Mouse (Mus musculus): ENCODE measurements around the gene Galk1.

The Galk1 gene

DNA sequence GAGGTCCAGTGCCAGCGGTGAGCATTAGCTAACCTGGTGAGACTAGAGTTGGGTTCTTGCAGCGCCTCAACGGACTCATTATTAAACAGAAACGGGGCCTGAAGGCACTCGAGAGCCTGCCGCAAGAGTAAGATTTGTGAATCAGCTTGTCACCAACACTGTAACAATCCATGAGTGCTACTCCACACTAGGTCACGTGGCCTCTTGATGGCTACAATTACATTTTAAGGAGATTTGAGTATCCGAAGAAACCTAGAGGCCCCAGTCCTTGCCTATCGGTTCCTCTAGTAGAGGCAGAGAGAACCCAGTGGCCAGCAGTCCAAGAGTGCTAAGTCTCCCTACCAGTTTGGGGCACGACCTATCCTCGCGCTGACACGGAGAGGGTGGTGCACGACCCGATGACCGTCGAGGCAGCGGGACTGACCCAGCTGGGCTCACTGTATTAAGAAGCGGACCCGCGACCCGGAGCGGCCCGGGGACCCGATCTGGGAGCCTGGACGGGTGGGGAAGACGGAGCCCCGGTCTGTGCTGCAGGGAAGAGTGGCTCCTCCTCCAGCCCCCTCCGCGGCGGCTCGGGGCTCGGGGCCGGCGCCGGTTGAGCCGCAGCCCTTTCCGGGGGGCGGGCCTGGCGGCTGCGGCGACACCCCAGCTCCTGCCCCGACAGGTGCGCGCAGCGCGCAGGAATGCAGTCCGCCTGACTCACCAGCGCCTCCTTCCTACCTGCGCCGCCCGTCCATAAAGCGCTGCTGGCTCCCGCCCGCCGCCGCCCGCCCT lies 38.0 kb downstream of the Galk1 start, which contains the start of gene Itgb4:
TSS of gene Itgb4 (plus strand) at position 401 of the 774 bp plus-strand sequence.
- peak; percentile 90 for DNase-seq

DNA sequence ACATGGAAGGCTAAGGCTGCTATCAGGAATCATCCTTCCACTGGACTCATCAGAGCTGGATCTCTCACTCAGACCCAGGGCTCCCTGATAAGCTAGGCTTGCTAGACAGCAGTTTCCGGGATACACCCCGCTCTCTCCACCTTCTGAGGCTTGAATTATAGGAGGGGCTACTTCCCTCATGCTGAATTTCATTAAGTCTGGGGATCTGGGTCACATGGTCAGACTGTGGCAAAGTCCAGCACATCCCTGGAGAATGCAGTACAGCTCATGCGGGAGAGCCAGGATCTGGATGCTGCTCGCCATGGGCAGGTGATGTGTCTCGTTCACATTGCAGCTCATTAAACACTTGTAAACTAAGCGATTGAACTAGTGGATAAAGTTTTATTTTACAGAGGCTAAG lies 41.5 kb downstream of the Galk1 start:
- no peak for DNase-seq

DNA sequence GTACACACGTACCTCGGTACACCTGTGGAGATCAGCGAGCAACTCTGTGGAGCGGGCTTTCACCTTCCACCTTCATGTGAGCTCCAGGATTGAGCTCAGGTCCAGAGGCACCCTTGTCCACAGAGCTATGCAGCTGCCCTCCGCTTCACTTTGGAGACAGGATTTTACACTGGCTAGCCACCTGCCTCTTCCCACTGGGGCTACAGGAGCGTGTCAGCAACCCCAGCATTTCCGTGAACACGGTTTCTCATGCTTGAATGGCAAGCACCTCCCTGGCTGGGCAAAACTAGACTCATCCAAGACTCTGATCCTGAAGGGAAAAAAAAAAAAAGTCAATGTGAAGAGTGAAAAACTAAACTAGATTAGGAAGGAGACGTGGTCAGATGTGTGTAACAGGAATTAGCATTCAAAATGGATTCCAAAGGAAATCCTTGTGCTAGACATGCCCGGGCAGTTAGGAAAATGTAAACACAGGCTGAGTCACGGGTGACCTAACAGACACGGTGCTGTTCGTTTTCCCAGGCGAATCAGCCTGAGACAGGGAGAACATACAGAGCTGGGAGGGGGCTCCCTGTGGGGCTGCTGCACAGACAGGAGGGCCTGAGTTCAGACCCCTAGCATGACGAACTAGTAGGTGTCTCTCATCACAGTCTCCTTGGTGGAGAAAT lies 42.4 kb downstream of the Galk1 start:
- DNase-seq = no peak

DNA sequence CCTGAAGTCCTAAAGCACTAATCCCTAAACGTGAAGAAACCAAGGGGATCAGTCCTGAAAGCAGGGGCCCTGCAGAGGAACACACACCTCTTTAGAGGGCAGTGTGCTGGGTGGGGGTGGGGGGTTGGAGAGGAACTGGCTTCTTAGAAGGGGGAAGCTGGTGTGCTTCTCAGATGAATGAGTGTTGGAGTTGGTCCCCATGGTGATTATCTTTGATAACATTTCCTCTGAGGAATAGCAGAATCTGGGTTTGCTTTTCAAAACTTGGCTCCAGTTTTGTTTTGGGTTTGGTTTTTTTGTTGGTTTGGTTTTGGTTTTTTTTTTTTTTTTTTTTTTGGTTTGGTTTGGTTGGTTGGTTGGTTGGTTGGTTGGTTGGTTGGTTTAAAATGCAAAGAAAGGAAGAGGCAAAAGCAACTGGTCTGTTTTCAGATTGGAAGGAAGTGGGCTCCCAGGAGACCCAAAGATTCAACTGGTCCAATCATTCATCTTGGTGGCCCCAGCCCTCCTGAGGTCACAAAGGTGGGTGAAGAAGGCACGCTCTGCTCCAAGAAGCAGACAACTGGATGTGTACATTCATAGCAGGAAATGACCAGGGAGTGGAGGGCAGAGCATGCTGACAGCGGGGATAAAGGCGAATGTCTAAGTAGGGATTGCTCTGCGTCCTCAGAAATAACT lies 43.7 kb downstream of the Galk1 start:
- peak; percentile 15 for DNase-seq

DNA sequence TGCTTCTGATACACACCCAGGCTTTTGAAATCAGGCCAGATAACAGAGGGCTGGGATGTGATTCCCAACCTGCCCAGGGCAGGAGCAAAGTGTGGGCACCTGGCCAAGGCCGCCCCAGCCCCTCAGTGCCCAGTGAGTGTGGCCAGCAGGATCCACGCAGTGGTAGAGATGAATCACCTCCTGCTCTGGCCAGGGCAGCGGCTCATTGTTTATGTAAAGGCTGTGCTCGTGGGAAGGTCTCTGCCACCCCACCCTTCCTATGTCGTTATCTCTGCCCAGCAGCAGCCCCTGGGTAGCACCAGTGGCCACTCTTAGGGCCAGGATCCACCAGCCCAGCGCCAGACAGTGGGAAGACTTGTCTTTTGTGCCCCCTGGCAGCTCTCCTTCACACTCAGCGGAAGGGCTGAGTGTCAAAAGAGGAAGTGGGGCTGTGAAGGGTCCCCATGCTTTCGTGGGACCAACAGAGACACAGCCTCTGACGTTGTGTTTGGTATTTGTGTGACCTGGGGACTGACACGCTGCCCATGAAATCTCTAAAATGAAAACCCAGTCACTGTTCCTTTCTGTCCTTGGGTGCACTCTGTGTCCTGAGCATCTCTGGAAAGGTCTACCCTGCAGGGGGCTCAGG lies 47.4 kb downstream of the Galk1 start:
- DNase-seq = peak; percentile 89

DNA sequence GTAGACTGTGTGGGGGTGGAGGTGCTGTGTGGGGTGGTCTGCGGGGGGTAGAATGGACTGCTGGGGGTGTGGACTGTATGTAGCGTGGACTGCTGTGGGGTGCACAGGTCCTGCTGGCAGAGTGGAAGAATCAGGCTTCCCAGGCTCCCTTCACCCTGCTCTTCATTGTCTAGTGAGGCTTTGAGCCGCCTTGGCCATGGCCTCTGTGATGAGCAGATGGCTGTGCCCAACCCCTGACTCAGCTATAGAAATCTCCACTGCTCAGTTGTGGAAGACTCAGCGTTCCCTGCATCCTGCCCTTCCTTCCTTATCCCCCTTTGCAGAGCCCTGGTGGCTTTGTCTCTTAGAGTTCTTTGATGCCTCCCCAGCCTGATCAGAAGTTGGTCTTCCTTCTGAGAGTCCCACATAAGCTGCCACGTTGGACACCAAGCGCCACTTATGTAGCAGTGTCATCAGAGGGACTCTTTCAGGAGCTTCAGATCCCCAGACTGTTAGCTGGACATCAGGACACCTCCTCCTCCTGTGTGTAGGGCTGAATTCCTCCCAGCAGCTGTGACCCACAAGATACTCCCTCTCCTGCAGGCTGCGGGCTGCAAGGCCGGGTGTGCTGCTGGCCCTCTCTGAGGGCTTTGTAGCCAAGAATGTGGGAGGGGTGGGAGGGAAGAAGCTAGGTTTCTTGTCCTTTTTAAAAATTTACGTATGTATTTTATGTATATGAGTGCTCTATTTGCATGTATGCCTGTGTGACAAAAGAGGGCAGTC lies 49.7 kb downstream of the Galk1 start:
- no peak for DNase-seq

DNA sequence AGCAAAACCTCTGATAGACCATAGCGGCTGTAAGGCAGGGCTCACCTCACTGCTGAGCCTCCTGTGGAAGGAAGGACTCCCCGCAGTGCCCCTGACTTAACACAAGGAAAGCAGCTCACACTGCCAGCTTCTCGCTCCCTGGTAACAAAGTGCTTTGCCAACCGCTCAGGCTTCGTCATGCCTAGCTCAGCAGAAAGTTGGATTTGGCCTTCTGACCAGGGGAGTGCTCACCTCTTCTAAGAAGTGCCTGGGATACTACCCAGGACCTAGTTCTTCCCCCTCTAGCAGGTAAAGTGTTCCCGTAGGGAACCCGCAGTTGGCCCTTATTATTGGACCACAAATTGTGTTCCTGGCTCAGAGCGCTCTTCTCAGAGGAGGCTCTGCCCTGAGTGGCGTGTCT lies 53.5 kb downstream of the Galk1 start:
- no peak for DNase-seq
